Mouse (Mus musculus) right cerebral cortex, postnatal 4 days (tissue): ENCODE data around the gene Slc25a17.

Experiments
- DNase-seq: peaks from one replicate; pipeline ENCODE4 v3.0.0-alpha.2; 2022

Gene Slc25a17

DNA sequence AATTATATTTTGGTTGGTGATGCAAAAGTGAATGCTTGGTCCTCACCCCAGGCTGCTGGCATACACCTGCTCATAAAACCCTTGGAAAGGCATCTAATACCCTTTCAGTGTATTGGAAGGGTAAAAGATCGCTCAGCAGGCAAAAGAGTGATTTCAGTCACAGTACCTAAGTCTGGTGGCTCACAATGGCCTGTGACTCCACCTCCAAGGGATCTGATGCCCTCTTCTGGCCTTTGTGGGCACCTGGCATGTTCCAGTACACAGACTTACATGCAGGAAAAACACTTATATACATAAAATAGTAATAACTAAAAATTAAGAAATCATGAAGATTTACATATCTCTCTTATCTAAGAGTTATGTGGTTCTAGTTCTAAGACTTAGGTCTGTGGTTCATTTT is 8.0 kb downstream of the Slc25a17 start:
- DNase-seq: no peak

- DNase-seq: peak; percentile 20
Measured at GRCm38 (mm10) chr15:81350401-81350800, 10.2 kb downstream of the Slc25a17 start.

GRCm38 (mm10) chr15:81348366-81348765 is 12.2 kb downstream of the Slc25a17 start:
- no peak for DNase-seq

DNA sequence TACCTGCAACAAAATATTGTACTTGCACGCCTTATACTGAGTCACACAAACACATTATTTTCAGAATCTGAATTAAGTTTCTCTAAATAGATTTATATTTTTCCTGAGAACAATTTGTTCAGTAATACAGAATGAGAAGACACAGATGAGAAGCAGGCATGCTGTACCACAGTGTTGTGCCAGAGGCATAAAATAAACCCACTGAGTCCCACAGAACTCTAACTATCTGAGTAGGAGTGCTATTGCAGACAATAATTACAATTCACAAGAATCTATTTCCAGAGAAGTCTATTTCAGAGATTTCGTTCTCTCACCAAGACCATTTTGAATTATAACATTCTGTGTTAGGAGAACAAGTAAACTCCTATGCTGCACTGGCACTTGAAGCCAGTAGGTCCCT is 13.1 kb downstream of the Slc25a17 start:
- DNase-seq: no peak

DNA sequence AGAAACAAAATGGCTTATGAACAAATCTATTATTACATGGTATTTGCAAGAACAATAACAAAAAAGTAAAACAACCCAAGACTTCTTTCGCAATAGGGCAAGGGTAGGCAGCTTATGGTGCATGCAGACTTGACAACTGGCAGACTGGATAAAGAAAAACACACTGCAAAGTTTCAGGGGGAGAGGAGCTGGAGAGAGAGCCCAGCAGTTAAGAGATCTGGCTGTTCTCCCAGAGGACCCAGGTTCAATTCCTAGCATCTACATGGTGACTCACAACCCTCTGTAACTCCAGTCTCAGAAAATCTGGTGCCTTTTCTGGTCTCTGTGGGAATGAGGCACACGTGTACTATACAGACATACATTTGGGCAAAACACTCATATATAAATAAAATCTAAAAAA is 19.2 kb downstream of the Slc25a17 start:
- no peak for DNase-seq

DNA sequence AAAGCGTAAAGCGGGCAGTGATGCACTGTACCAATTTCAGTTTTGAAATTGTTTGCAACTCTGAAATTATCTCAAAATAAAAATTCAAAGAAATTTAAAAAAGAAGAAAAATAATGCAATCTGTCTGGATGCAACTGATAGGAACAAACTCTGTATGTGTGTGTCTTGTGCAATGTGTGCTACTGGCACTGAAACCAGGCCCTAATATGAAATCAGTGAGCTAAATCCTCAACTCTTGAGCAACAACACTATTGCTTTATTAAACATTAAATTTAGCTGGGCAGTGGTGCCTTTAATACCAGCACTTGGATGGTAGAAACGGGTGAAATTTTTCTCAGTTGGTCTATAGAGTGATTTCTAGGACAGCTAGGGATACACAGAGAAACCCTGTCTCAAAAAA is 21.5 kb downstream of the Slc25a17 start:
- DNase-seq: no peak

DNA sequence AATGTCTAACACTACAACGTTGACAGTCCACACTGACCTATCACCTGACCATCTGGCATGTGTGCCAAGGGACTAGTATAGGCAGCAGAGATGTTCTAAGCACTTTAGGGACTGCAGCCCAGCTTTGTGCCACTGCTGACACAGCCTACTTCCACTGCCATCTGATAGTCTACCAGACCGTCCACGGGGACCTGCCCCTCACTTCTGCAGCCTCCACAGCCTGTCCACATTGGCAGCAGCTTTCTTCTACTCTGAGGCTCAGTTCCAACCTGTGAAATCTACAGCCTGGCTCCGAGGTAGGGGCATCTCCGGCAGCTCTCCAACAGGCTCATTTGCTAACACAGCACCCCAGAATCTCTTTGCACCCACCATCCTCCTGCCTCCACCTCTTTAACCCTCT is 24.1 kb downstream of the Slc25a17 start:
- peak; percentile 33 for DNase-seq

GRCm38 (mm10) chr15:81332517-81332916 is 28.1 kb downstream of the Slc25a17 start:
- no peak for DNase-seq

- no peak for DNase-seq
Measured at GRCm38 (mm10) chr15:81330816-81331433, 29.7 kb downstream of the Slc25a17 start.

DNA sequence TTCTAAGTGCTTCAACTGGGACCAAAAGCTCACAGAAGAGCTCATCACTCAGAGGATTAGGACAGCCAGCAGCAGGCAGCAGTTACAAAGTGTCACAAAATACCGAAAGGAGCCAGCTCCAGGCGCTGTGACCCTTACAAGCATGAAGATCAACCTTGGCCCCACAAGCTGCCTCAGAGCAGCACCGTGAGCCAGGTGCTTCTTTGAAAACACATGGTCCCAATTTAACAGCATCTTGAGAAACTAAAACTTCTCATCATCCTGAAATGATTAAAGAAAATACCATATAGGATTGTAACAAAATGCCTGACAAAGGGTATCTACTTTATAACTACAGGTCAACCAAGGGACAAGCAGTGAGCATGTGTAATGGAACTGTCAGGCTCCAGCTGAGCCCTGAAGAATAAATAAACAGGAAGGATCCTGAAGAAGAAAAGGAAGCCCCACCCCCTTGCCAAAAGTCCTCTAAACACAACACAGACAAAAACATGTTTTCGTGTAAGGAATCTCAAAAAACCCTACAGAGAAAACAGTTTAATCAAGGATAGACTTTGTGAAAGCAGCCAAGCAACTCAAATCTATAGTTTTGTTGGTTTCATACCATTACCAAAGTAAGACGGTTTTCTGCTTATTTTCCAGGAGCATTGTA is 30.8 kb downstream of the Slc25a17 start:
- DNase-seq: no peak

- DNase-seq: no peak
Measured at GRCm38 (mm10) chr15:81327501-81327900, 33.1 kb downstream of the Slc25a17 start.

GRCm38 (mm10) chr15:81324979-81325378 is 35.6 kb downstream of the Slc25a17 start:
- DNase-seq: no peak

- no peak for DNase-seq
Measured at GRCm38 (mm10) chr15:81320137-81320536, 40.5 kb downstream of the Slc25a17 start.

GRCm38 (mm10) chr15:81319462-81319861 is 41.1 kb downstream of the Slc25a17 start:
- no peak for DNase-seq

- no peak for DNase-seq
Measured at GRCm38 (mm10) chr15:81313928-81314327, 46.7 kb downstream of the Slc25a17 start.

- DNase-seq: no peak
Measured at GRCm38 (mm10) chr15:81311026-81311425, 49.6 kb downstream of the Slc25a17 start.

- DNase-seq: no peak
Measured at GRCm38 (mm10) chr15:81310353-81310752, 50.3 kb downstream of the Slc25a17 start.

DNA sequence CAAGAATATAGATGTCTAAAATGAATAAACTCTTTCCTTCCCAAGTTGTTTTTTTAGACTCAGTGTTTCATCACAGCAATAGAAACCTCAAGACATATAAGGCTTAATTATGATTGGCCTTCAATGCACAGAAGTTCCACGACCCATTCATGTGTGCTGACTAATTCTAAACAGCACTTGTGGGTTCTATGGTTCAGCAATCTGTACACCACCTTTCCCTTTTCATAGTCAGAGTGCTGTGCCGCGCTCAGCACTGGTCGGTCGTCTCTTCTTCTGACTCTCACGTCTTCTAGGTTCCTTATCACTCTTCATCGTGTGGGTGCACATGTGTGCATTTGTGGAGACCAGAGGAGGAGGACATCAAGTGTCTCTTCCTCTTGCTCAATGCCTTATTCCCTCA is 52.6 kb downstream of the Slc25a17 start:
- DNase-seq: no peak

- no peak for DNase-seq
Measured at GRCm38 (mm10) chr15:81306501-81306900, 54.1 kb downstream of the Slc25a17 start.

DNA sequence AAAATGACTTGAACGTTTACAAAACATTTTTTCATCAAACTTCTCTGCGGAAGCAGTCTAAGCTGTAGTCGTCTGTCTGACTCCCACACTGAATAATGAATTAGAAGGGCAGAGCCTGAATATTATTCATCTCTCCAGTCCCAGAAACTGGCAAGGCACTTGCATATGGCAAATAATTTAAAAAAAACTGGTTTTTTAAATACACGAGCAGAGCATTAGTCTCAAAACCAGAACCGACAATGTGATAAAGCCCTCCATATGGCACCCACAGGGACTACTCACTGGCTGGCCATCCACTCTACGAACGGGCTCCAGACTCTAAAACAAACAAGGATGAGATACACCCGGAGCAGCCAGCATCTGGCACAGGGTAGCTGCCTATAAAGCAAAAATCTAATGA is 55.6 kb downstream of the Slc25a17 start:
- DNase-seq: no peak

- DNase-seq: no peak
Measured at GRCm38 (mm10) chr15:81304006-81304405, 56.6 kb downstream of the Slc25a17 start.

GRCm38 (mm10) chr15:81302151-81302808 is 58.3 kb downstream of the Slc25a17 start:
- DNase-seq: no peak

GRCm38 (mm10) chr15:81301193-81302070 is 59.2 kb downstream of the Slc25a17 start:
- DNase-seq: no peak
